Mouse (Mus musculus) kidney, adult 2 months (tissue): ENCODE measurements around the gene Dnajc1.

Experiments used
- CTCF ChIP-seq: fragments of 200-500 bp; conservative IDR thresholded peaks from 2 replicates; pipeline ENCODE4 v1.5.1; 2011; ENCODE audit warnings: low read depth, mild to moderate bottlenecking, control low read depth, low read length, moderate library complexity, mixed read lengths; ENCODE audit not compliant: insufficient read depth, insufficient read length
- POLR2A ChIP-seq: fragments of 200-500 bp; IDR thresholded peaks from one replicate; pipeline ENCODE4 v1.6.1; 2011; ENCODE audit warnings: low read depth, low read length, control low read depth

- TF ChIP-seq POLR2A (no peak), CTCF (no peak)
Measured at GRCm38 (mm10) chr2:18401771-18402170, 9.1 kb upstream of the Dnajc1 start.
